Mouse (Mus musculus): Measurements from ENCODE around the gene Abi3bp. TPM values are rescaled to one million over a fixed set of nuclear protein-coding genes. Genes with fewer than 3 reads are reported as not detected.
A peak's percentile ranks its signal among the peaks of the same experiment; 100 is the strongest.

The Abi3bp gene
- total and polyA plus RNA-seq, 2 experiments from 2014 or later, result 0.33 to 0.60 TPM

- TF ChIP-seq CTCF (IDR thresholded peaks at IDR 0.05), result no peak
- Histone ChIP-seq H3K4me1 (ENCODE audit: insufficient read depth, low read length) (no peaks in the 10 kb centered on the region), H3K36me3 (ENCODE audit: insufficient read depth, low read length) (no peaks in the 10 kb centered on the region), H3K27me3 (ENCODE audit: insufficient read depth, low read length) (no peaks in the 10 kb centered on the region), H3K4me2 (ENCODE audit: low read depth, low read length, poor library complexity, severe bottlenecking) (no peak overlapping the region), H3K27ac (ENCODE audit: low read depth, low read length) (no peak overlapping the region), H3K9ac (replicated peaks; ENCODE audit: low read length, poor library complexity, severe bottlenecking) (no peak overlapping the region), H3K4me3 (ENCODE audit: low read depth, low read length) (no peak overlapping the region), H3K9me3 (ENCODE audit: low read length) (no peaks in the 10 kb centered on the region)
- ATAC-seq (ENCODE audit: low FRiP score), result no peak
- 95% methylated on average over 10 of the region's 10 CpGs for WGBS
- DNase-seq (ENCODE audit: low spot score), result no peak
Observed at GRCm38 (mm10) chr16:56483466-56483865, 5.8 kb downstream of the Abi3bp start.

GRCm38 (mm10) chr16:56486461-56486860, 8.8 kb downstream of the Abi3bp start:
- no peak overlapping the region for H3K4me2 ChIP-seq (ENCODE audit: low read depth, low read length, poor library complexity, severe bottlenecking)
- 13% methylated on average over 4 of the region's 4 CpGs for WGBS
- DNase-seq (ENCODE audit: low spot score), result peak; percentile 37
- H3K9ac ChIP-seq (replicated peaks; ENCODE audit: low read length, poor library complexity, severe bottlenecking), result no peak overlapping the region
- no peaks in the 10 kb centered on the region for H3K27me3 ChIP-seq (ENCODE audit: insufficient read depth, low read length)
- TF ChIP-seq CTCF (IDR thresholded peaks at IDR 0.05), result no peak
- H3K9me3 ChIP-seq (ENCODE audit: low read length), result no peaks in the 10 kb centered on the region
- ATAC-seq (ENCODE audit: low FRiP score), result no peak
- no peaks in the 10 kb centered on the region for H3K36me3 ChIP-seq (ENCODE audit: insufficient read depth, low read length)
- no peak overlapping the region for H3K4me3 ChIP-seq (ENCODE audit: low read depth, low read length)
- no peaks in the 10 kb centered on the region for H3K4me1 ChIP-seq (ENCODE audit: insufficient read depth, low read length)
- H3K27ac ChIP-seq (ENCODE audit: low read depth, low read length), result no peak overlapping the region

- Histone ChIP-seq H3K4me1 (ENCODE audit: insufficient read depth, low read length) (no peaks in the 10 kb centered on the region), H3K4me2 (ENCODE audit: low read depth, low read length, poor library complexity, severe bottlenecking) (no peak overlapping the region), H3K27me3 (ENCODE audit: insufficient read depth, low read length) (no peaks in the 10 kb centered on the region), H3K36me3 (ENCODE audit: insufficient read depth, low read length) (no peaks in the 10 kb centered on the region), H3K9me3 (ENCODE audit: low read length) (no peaks in the 10 kb centered on the region), H3K27ac (ENCODE audit: low read depth, low read length) (no peak overlapping the region), H3K9ac (replicated peaks; ENCODE audit: low read length, poor library complexity, severe bottlenecking) (no peak overlapping the region), H3K4me3 (ENCODE audit: low read depth, low read length) (no peak overlapping the region)
- 90% methylated on average over 3 of the region's 3 CpGs for WGBS
- TF ChIP-seq CTCF (IDR thresholded peaks at IDR 0.05), result no peak
- DNase-seq (ENCODE audit: low spot score), result no peak
- no peak for ATAC-seq (ENCODE audit: low FRiP score)
Observed at GRCm38 (mm10) chr16:56490861-56491260, 13.2 kb downstream of the Abi3bp start.

- Histone ChIP-seq H3K27ac (ENCODE audit: low read depth, low read length) (no peak overlapping the region), H3K27me3 (ENCODE audit: insufficient read depth, low read length) (no peaks in the 10 kb centered on the region), H3K9me3 (ENCODE audit: low read length) (no peaks in the 10 kb centered on the region), H3K36me3 (ENCODE audit: insufficient read depth, low read length) (no peaks in the 10 kb centered on the region), H3K4me1 (ENCODE audit: insufficient read depth, low read length) (no peaks in the 10 kb centered on the region), H3K4me2 (ENCODE audit: low read depth, low read length, poor library complexity, severe bottlenecking) (no peak overlapping the region), H3K9ac (replicated peaks; ENCODE audit: low read length, poor library complexity, severe bottlenecking) (no peak overlapping the region), H3K4me3 (ENCODE audit: low read depth, low read length) (no peak overlapping the region)
- 82% methylated on average over 4 of the region's 4 CpGs for WGBS
- no peak for ATAC-seq (ENCODE audit: low FRiP score)
- no peak for TF ChIP-seq CTCF (IDR thresholded peaks at IDR 0.05)
- no peak for DNase-seq (ENCODE audit: low spot score)
Observed at GRCm38 (mm10) chr16:56495266-56495665, 17.6 kb downstream of the Abi3bp start.

- WGBS, result 48% methylated on average over 4 of the region's 4 CpGs
- H3K4me1 ChIP-seq (ENCODE audit: insufficient read depth, low read length), result no peaks in the 10 kb centered on the region
- DNase-seq (ENCODE audit: low spot score) (no peak), ATAC-seq (ENCODE audit: low FRiP score) (no peak)
- no peak overlapping the region for H3K4me2 ChIP-seq (ENCODE audit: low read depth, low read length, poor library complexity, severe bottlenecking)
- no peaks in the 10 kb centered on the region for H3K9me3 ChIP-seq (ENCODE audit: low read length)
- H3K4me3 ChIP-seq (ENCODE audit: low read depth, low read length), result no peak overlapping the region
- no peak overlapping the region for H3K27ac ChIP-seq (ENCODE audit: low read depth, low read length)
- H3K36me3 ChIP-seq (ENCODE audit: insufficient read depth, low read length), result no peaks in the 10 kb centered on the region
- H3K9ac ChIP-seq (replicated peaks; ENCODE audit: low read length, poor library complexity, severe bottlenecking), result no peak overlapping the region
- H3K27me3 ChIP-seq (ENCODE audit: insufficient read depth, low read length), result no peaks in the 10 kb centered on the region
- no peak for TF ChIP-seq CTCF (IDR thresholded peaks at IDR 0.05)
Observed at GRCm38 (mm10) chr16:56496743-56497142, 19.1 kb downstream of the Abi3bp start.

- ATAC-seq (ENCODE audit: low FRiP score) (no peak), DNase-seq (ENCODE audit: low spot score) (no peak)
- Histone ChIP-seq H3K27ac (ENCODE audit: low read depth, low read length) (no peak overlapping the region), H3K36me3 (ENCODE audit: insufficient read depth, low read length) (no peaks in the 10 kb centered on the region), H3K4me3 (ENCODE audit: low read depth, low read length) (no peak overlapping the region), H3K4me2 (ENCODE audit: low read depth, low read length, poor library complexity, severe bottlenecking) (no peak overlapping the region), H3K9me3 (ENCODE audit: low read length) (no peaks in the 10 kb centered on the region), H3K4me1 (ENCODE audit: insufficient read depth, low read length) (no peaks in the 10 kb centered on the region), H3K9ac (replicated peaks; ENCODE audit: low read length, poor library complexity, severe bottlenecking) (no peak overlapping the region), H3K27me3 (ENCODE audit: insufficient read depth, low read length) (no peaks in the 10 kb centered on the region)
- no peak for TF ChIP-seq CTCF (IDR thresholded peaks at IDR 0.05)
- 85% methylated on average over 1 of the region's 1 CpGs for WGBS
Observed at GRCm38 (mm10) chr16:56498680-56499079, 21.0 kb downstream of the Abi3bp start.

All from midbrain, postnatal 0 days (tissue).